Mouse (Mus musculus) central nervous system, embryonic 14 days (tissue): ENCODE data around the gene Adcy6. TPM values are rescaled to one million over a fixed set of nuclear protein-coding genes. Genes with fewer than 3 reads are reported as not detected.

Experiments used
- polyA plus RNA-seq: library from polyadenylated mRNA; depleted of rRNA; stranded (reverse); fragments of >200 nt; gene quantifications from 2 replicates; pipeline ENCODE4 v1.2.3, GENCODE M21; 2012; rRNA removed

Gene Adcy6
- polyA plus RNA-seq, result 46.7 and 54.8 TPM in 2 replicates

GRCm38 (mm10) chr15:98609331-98610130 is at the start of gene Adcy6:
TSS of gene Adcy6 (minus strand) at chr15:98610076.

DNA sequence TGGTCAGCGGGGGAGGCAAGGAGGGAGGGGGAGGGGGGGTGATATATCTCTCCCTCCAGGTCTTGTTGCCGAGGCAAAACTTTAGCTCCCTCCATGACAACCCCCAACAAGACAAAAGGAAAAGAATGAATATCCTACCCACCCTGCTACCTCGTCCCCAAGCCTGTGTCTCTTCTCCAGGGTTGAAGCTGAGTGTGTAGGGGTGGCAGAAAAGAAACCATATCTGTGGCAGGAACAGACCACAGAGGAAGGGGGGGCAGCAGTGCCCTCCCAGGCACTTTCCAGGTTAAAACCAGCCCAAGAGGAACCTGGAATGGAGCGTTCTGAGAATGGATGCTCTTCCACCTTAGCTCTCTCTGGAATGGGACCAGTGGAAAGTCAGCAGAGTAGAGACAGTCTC is 20.7 kb upstream of the Adcy6 start, which contains the start of gene Cacnb3:
Cacnb3 (plus strand) TSS at position 301 of the 400 bp plus-strand sequence.

GRCm38 (mm10) chr15:98570873-98571538 is 38.9 kb downstream of the Adcy6 start, which contains the start of the genes Ccnt1 and 4930415O20Rik:
TSS of gene Ccnt1 (minus strand) at chr15:98570923.
TSS of gene 4930415O20Rik (plus strand) at chr15:98571004.

Other genes starting within 250 kb of the Adcy6 start
- not detected in 2 replicates for gene Olfr283, start 229.1 kb downstream of the Adcy6 start, polyA plus RNA-seq
- not detected in 2 replicates for gene Olfr282, start 178.9 kb downstream of the Adcy6 start, polyA plus RNA-seq
- gene Olfr281, start 157.5 kb downstream of the Adcy6 start, polyA plus RNA-seq, result not detected in 2 replicates
- gene OR5BS1P, start 140.2 kb downstream of the Adcy6 start, polyA plus RNA-seq, result not detected in 2 replicates
- gene Lalba, start 127.4 kb downstream of the Adcy6 start, polyA plus RNA-seq, result not detected in 2 replicates
- gene Olfr279, start 117.7 kb downstream of the Adcy6 start, polyA plus RNA-seq, result not detected in 2 replicates
- 117 and 125 TPM in 2 replicates for gene Kansl2, start 75.8 kb downstream of the Adcy6 start, polyA plus RNA-seq
- 22.8 and 23.3 TPM in 2 replicates for gene Ccnt1, start 39.2 kb downstream of the Adcy6 start, polyA plus RNA-seq
- 0.26 TPM in 1 of 2 replicates, not detected in the other for gene 4930415O20Rik, start 39.1 kb downstream of the Adcy6 start, polyA plus RNA-seq
- 230 and 233 TPM in 2 replicates for gene Cacnb3, start 20.8 kb upstream of the Adcy6 start, polyA plus RNA-seq
- gene Ddx23, start 52.8 kb upstream of the Adcy6 start, polyA plus RNA-seq, result 53.2 and 54.3 TPM in 2 replicates
- gene Rnd1, start 67.4 kb upstream of the Adcy6 start, polyA plus RNA-seq, result 13.4 and 16.2 TPM in 2 replicates
- gene Ccdc65, start 98.1 kb upstream of the Adcy6 start, polyA plus RNA-seq, result 2.3 and 2.6 TPM in 2 replicates
- 6.5 and 15.6 TPM in 2 replicates for gene Fkbp11, start 118.1 kb upstream of the Adcy6 start, polyA plus RNA-seq
- gene Arf3, start 153.1 kb upstream of the Adcy6 start, polyA plus RNA-seq, result 99.4 and 113 TPM in 2 replicates
- gene Wnt10b, start 168.1 kb upstream of the Adcy6 start, polyA plus RNA-seq, result 0.76 and 3.2 TPM in 2 replicates
- gene Wnt1, start 179.8 kb upstream of the Adcy6 start, polyA plus RNA-seq, result 1.4 and 1.5 TPM in 2 replicates
- gene Ddn, start 199.4 kb upstream of the Adcy6 start, polyA plus RNA-seq, result 1.6 and 1.8 TPM in 2 replicates
- gene Prkag1, start 221.4 kb upstream of the Adcy6 start, polyA plus RNA-seq, result 82.9 and 88.6 TPM in 2 replicates